Mouse (Mus musculus) hindbrain, embryonic 14.5 days (tissue): ENCODE data around the gene Zbtb26. TPM values are rescaled to one million over a fixed set of nuclear protein-coding genes. Genes with fewer than 3 reads are reported as not detected.

Experiments used
- ATAC-seq: fragments of 200-750 bp; cut with Nextera tagmentation; 2 replicates; pipeline ENCODE4 v1.8.0; 2017; ENCODE audit warnings: moderate number of reproducible peaks, mild to moderate bottlenecking, moderate TSS enrichment, moderate library complexity; ENCODE audit not compliant: low FRiP score
- DNase-seq: peaks from one replicate; pipeline ENCODE4 v3.0.0-alpha.2; 2015; ENCODE audit warnings: low spot score
- H3K27ac ChIP-seq: fragments of 300-500 bp; sonication (generic); 2 replicates; pipeline ENCODE4 v1.5.1; 2014; ENCODE audit warnings: mild to moderate bottlenecking, moderate library complexity
- H3K27me3 ChIP-seq: fragments of 300-500 bp; sonication (generic); 2 replicates; pipeline ENCODE4 v1.6.1; 2014; ENCODE audit warnings: mild to moderate bottlenecking, low read length, mixed read lengths; ENCODE audit not compliant: control insufficient read depth, insufficient read depth
- H3K36me3 ChIP-seq: fragments of 300-500 bp; sonication (generic); replicated peaks from 2 replicates; pipeline ENCODE4 v1.6.1; 2014; ENCODE audit not compliant: control insufficient read depth, insufficient read depth
- H3K4me1 ChIP-seq: fragments of 300-500 bp; sonication (generic); replicated peaks from 2 replicates; pipeline ENCODE4 v1.6.1; 2014; ENCODE audit warnings: antibody characterized with exemption, low read length, mixed read lengths; ENCODE audit not compliant: control insufficient read depth, insufficient read depth
- H3K4me2 ChIP-seq: fragments of 300-500 bp; sonication (generic); replicated peaks from 2 replicates; pipeline ENCODE4 v1.6.1; 2014; ENCODE audit warnings: mild to moderate bottlenecking, moderate library complexity
- H3K4me3 ChIP-seq: fragments of 300-500 bp; sonication (generic); replicated peaks from 2 replicates; pipeline ENCODE4 v1.5.1; 2014; ENCODE audit warnings: mild to moderate bottlenecking, low read length
- H3K9ac ChIP-seq: fragments of 300-500 bp; sonication (generic); 2 replicates; pipeline ENCODE4 v1.6.1; 2014
- H3K9me3 ChIP-seq: fragments of 300-500 bp; sonication (generic); 2 replicates; pipeline ENCODE4 v1.6.1; 2016; ENCODE audit warnings: low read length; ENCODE audit not compliant: control insufficient read depth
- WGBS: fragments of 180-500 bp; shearing (Covaris S2); extraction: QIAGEN DNeasy Blood & Tissue Kit; methylation state at CpG from one replicate; pipeline ENCODE4 v1.1.7; 2014; 5-methylcytosine and 5-hydroxymethylcytosine counted together
- polyA plus RNA-seq: library from polyadenylated mRNA; unstranded; fragments of >200 nt; fragmentation: Nextera tagmentation; extraction: Ambion mirVana; gene quantifications from 2 replicates; pipeline ENCODE4 v1.2.1, GENCODE M21; 2014

Gene Zbtb26
- polyA plus RNA-seq, 1 experiment from 2014 or later, result 9.8 TPM

GRCm38 (mm10) chr2:37382921-37383320 is 60.0 kb downstream of the Zbtb26 start:
- 89% methylated on average over 9 of the region's 9 CpGs for WGBS
- no peak for DNase-seq
- peaks cover 75% of the 10 kb centered on the region for H3K36me3 ChIP-seq
- no peak overlapping the region for H3K27ac ChIP-seq
- H3K4me2 ChIP-seq, result no peak overlapping the region
- ATAC-seq, result no peak
- H3K4me3 ChIP-seq, result no peak overlapping the region
- H3K9ac ChIP-seq, result no peak overlapping the region
- no peaks in the 10 kb centered on the region for H3K4me1 ChIP-seq
- H3K27me3 ChIP-seq, result no peaks in the 10 kb centered on the region
- no peaks in the 10 kb centered on the region for H3K9me3 ChIP-seq

Other genes starting within 250 kb of the Zbtb26 start
- not detected in 2 replicates for gene Olfr366, start 231.6 kb downstream of the Zbtb26 start, polyA plus RNA-seq
- gene Olfr368, start 116.6 kb downstream of the Zbtb26 start, polyA plus RNA-seq, result not detected in 2 replicates
- 57.0 and 57.2 TPM in 2 replicates for gene Pdcl, start 83.8 kb downstream of the Zbtb26 start, polyA plus RNA-seq
- 25.6 and 26.0 TPM in 2 replicates for gene Rc3h2, start 20.2 kb downstream of the Zbtb26 start, polyA plus RNA-seq
- gene Zbtb6, start within 50 bp of the Zbtb26 start, polyA plus RNA-seq, result 9.9 and 11.2 TPM in 2 replicates
- 63.4 and 79.3 TPM in 2 replicates for gene Rabgap1, start 144 bp upstream of the Zbtb26 start, polyA plus RNA-seq
- 26.0 and 26.1 TPM in 2 replicates for gene Gpr21, start 73.2 kb upstream of the Zbtb26 start, polyA plus RNA-seq